Mouse (Mus musculus): ENCODE measurements around the gene Hnrnph1. TPM values are rescaled to one million over a fixed set of nuclear protein-coding genes. Genes with fewer than 3 reads are reported as not detected.
"Not testable (repeated sequence)": the region's sequence is repeated elsewhere in the genome, so short reads cannot be mapped to it uniquely, and the experiment has no call there.

Gene Hnrnph1
- polyA plus RNA-seq, 1 experiment from 2014 or later, result 255 TPM

- H3K27me3 ChIP-seq (replicated peaks), result peaks cover 15% of the 10 kb centered on the region
- H3K9ac ChIP-seq, result no peak overlapping the region
- no peak for ATAC-seq (ENCODE audit: insufficient number of reproducible peaks, low FRiP score)
- 74% methylated on average over 3 of the region's 3 CpGs for WGBS
- H3K4me1 ChIP-seq (replicated peaks), result peaks cover 3% of the 10 kb centered on the region; the same call in 1 of the 2 replicates
- no peak overlapping the region for H3K4me3 ChIP-seq
- H3K36me3 ChIP-seq, result no peaks in the 10 kb centered on the region
- H3K4me2 ChIP-seq, result no peak overlapping the region
- H3K27ac ChIP-seq (ENCODE audit: poor library complexity, severe bottlenecking), result no peak overlapping the region
- 0 out of 2 replicates have a peak, but pooled peaks cover 3% of the 10 kb centered on the region for H3K9me3 ChIP-seq (replicated peaks)
These were observed 21.9 kb upstream of the Hnrnph1 start for GRCm38 (mm10) chr11:50354851-50355250.

- WGBS, result 45% methylated on average over 1 of the region's 1 CpGs
- no peak overlapping the region for H3K27ac ChIP-seq (ENCODE audit: poor library complexity, severe bottlenecking)
These were observed 21.4 kb upstream of the Hnrnph1 start for GRCm38 (mm10) chr11:50355395-50355794.

GRCm38 (mm10) chr11:50358950-50359861, 17.6 kb upstream of the Hnrnph1 start:
- peaks cover 27% of the 10 kb centered on the region for H3K27me3 ChIP-seq (replicated peaks)
- H3K27ac ChIP-seq (ENCODE audit: poor library complexity, severe bottlenecking), result no peak overlapping the region
- peak overlapping the region; percentile 97 for H3K4me2 ChIP-seq

More at GRCm38 (mm10) chr11:50355395-50355794, 21.4 kb upstream of the Hnrnph1 start:
- Histone ChIP-seq H3K27me3 (replicated peaks) (peaks cover 16% of the 10 kb centered on the region), H3K9ac (no peak overlapping the region), H3K36me3 (no peaks in the 10 kb centered on the region), H3K4me2 (no peak overlapping the region), H3K4me1 (replicated peaks) (peaks cover 3% of the 10 kb centered on the region; the same call in 1 of the 2 replicates), H3K4me3 (no peak overlapping the region), H3K9me3 (replicated peaks) (0 out of 2 replicates have a peak, but pooled peaks cover 3% of the 10 kb centered on the region)
- ATAC-seq (ENCODE audit: insufficient number of reproducible peaks, low FRiP score), result no peak

GRCm38 (mm10) chr11:50361282-50361681, 15.5 kb upstream of the Hnrnph1 start:
- not testable (repeated sequence) for ATAC-seq (ENCODE audit: insufficient number of reproducible peaks, low FRiP score); H3K9ac ChIP-seq; H3K9me3 ChIP-seq (replicated peaks); H3K27ac ChIP-seq (ENCODE audit: poor library complexity, severe bottlenecking); H3K4me3 ChIP-seq; H3K36me3 ChIP-seq; H3K4me1 ChIP-seq (replicated peaks); H3K4me2 ChIP-seq
- H3K27me3 ChIP-seq (replicated peaks), result peaks cover 31% of the 10 kb centered on the region
- 81% methylated on average over 1 of the region's 1 CpGs for WGBS

More at GRCm38 (mm10) chr11:50358950-50359861, 17.6 kb upstream of the Hnrnph1 start:
- ATAC-seq (ENCODE audit: insufficient number of reproducible peaks, low FRiP score), result peak; percentile 49
- Histone ChIP-seq H3K9ac (peak overlapping the region; percentile 66), H3K4me1 (replicated peaks) (peaks cover 3% of the 10 kb centered on the region; the same call in 1 of the 2 replicates), H3K36me3 (no peaks in the 10 kb centered on the region), H3K4me3 (peak overlapping the region; percentile 68), H3K9me3 (replicated peaks) (0 out of 2 replicates have a peak, but pooled peaks cover 3% of the 10 kb centered on the region)
- 1% methylated on average over 74 of the region's 74 CpGs for WGBS

- peaks cover 23% of the 10 kb centered on the region for H3K27me3 ChIP-seq (replicated peaks)
- no peak overlapping the region for H3K9ac ChIP-seq
- no peak overlapping the region for H3K4me3 ChIP-seq
- no peaks in the 10 kb centered on the region for H3K9me3 ChIP-seq (replicated peaks)
- H3K4me1 ChIP-seq (replicated peaks), result no peaks in the 10 kb centered on the region
- ATAC-seq (ENCODE audit: insufficient number of reproducible peaks, low FRiP score), result no peak
- H3K36me3 ChIP-seq, result no peaks in the 10 kb centered on the region
- WGBS, result 7% methylated on average over 4 of the region's 4 CpGs
- no peak overlapping the region for H3K27ac ChIP-seq (ENCODE audit: poor library complexity, severe bottlenecking)
- H3K4me2 ChIP-seq, result no peak overlapping the region
These were observed 12.2 kb upstream of the Hnrnph1 start for GRCm38 (mm10) chr11:50364548-50364947.

- ATAC-seq (ENCODE audit: insufficient number of reproducible peaks, low FRiP score), result no peak
These were observed 11.5 kb upstream of the Hnrnph1 start for GRCm38 (mm10) chr11:50365322-50365721.

GRCm38 (mm10) chr11:50367531-50367930, 9.3 kb upstream of the Hnrnph1 start:
- 0 out of 2 replicates have a peak, but pooled peaks cover 11% of the 10 kb centered on the region for H3K27me3 ChIP-seq (replicated peaks)
- no peaks in the 10 kb centered on the region for H3K9me3 ChIP-seq (replicated peaks)
- WGBS, result 82% methylated on average over 9 of the region's 9 CpGs
- H3K4me3 ChIP-seq, result no peak overlapping the region
- no peak for ATAC-seq (ENCODE audit: insufficient number of reproducible peaks, low FRiP score)
- 0 out of 2 replicates have a peak, but pooled peaks cover 5% of the 10 kb centered on the region for H3K4me1 ChIP-seq (replicated peaks)
- no peak overlapping the region for H3K4me2 ChIP-seq
- H3K27ac ChIP-seq (ENCODE audit: poor library complexity, severe bottlenecking), result no peak overlapping the region
- no peak overlapping the region for H3K9ac ChIP-seq
- no peaks in the 10 kb centered on the region for H3K36me3 ChIP-seq

More at GRCm38 (mm10) chr11:50365322-50365721, 11.5 kb upstream of the Hnrnph1 start:
- H3K9me3 ChIP-seq (replicated peaks), result no peaks in the 10 kb centered on the region
- no peaks in the 10 kb centered on the region for H3K36me3 ChIP-seq
- H3K4me1 ChIP-seq (replicated peaks), result no peaks in the 10 kb centered on the region
- H3K4me3 ChIP-seq, result no peak overlapping the region
- no peak overlapping the region for H3K9ac ChIP-seq
- H3K27me3 ChIP-seq (replicated peaks), result peaks cover 23% of the 10 kb centered on the region
- H3K27ac ChIP-seq (ENCODE audit: poor library complexity, severe bottlenecking), result no peak overlapping the region
- no peak overlapping the region for H3K4me2 ChIP-seq

- Histone ChIP-seq H3K4me3 (no peak overlapping the region), H3K27me3 (replicated peaks) (0 out of 2 replicates have a peak, but pooled peaks cover 11% of the 10 kb centered on the region), H3K4me2 (no peak overlapping the region), H3K9ac (no peak overlapping the region), H3K27ac (ENCODE audit: poor library complexity, severe bottlenecking) (no peak overlapping the region), H3K9me3 (replicated peaks) (no peaks in the 10 kb centered on the region), H3K36me3 (no peaks in the 10 kb centered on the region), H3K4me1 (replicated peaks) (0 out of 2 replicates have a peak, but pooled peaks cover 5% of the 10 kb centered on the region)
- ATAC-seq (ENCODE audit: insufficient number of reproducible peaks, low FRiP score), result no peak
- 88% methylated on average over 5 of the region's 5 CpGs for WGBS
These were observed 7.4 kb upstream of the Hnrnph1 start for GRCm38 (mm10) chr11:50369360-50369911.

- Histone ChIP-seq H3K9me3 (replicated peaks) (no peaks in the 10 kb centered on the region), H3K4me3 (no peak overlapping the region), H3K36me3 (no peaks in the 10 kb centered on the region), H3K27ac (ENCODE audit: poor library complexity, severe bottlenecking) (no peak overlapping the region), H3K4me2 (peak overlapping the region; percentile 68), H3K27me3 (replicated peaks) (0 out of 2 replicates have a peak, but pooled peaks cover 7% of the 10 kb centered on the region), H3K9ac (no peak overlapping the region), H3K4me1 (replicated peaks) (0 out of 2 replicates have a peak, but pooled peaks cover 5% of the 10 kb centered on the region)
- 62% methylated on average over 4 of the region's 4 CpGs for WGBS
- ATAC-seq (ENCODE audit: insufficient number of reproducible peaks, low FRiP score), result no peak
These were observed 5.8 kb upstream of the Hnrnph1 start for GRCm38 (mm10) chr11:50370969-50371368.

- Histone ChIP-seq H3K4me3 (peak overlapping the region; percentile 40), H3K9ac (peak overlapping the region; percentile 63), H3K27me3 (replicated peaks) (0 out of 2 replicates have a peak, but pooled peaks cover 7% of the 10 kb centered on the region), H3K9me3 (replicated peaks) (no peaks in the 10 kb centered on the region), H3K36me3 (no peaks in the 10 kb centered on the region), H3K4me2 (peak overlapping the region; percentile 68), H3K27ac (ENCODE audit: poor library complexity, severe bottlenecking) (no peak overlapping the region), H3K4me1 (replicated peaks) (peaks cover 9% of the 10 kb centered on the region)
- WGBS, result 1% methylated on average over 18 of the region's 18 CpGs
- no peak for ATAC-seq (ENCODE audit: insufficient number of reproducible peaks, low FRiP score)
These were observed 5.4 kb upstream of the Hnrnph1 start for GRCm38 (mm10) chr11:50371399-50371841.

- peak overlapping the region; percentile 68 for H3K4me2 ChIP-seq
- H3K4me1 ChIP-seq (replicated peaks), result peaks cover 10% of the 10 kb centered on the region
- no peak for ATAC-seq (ENCODE audit: insufficient number of reproducible peaks, low FRiP score)
- 0 out of 2 replicates have a peak, but pooled peaks cover 3% of the 10 kb centered on the region for H3K27me3 ChIP-seq (replicated peaks)
- H3K36me3 ChIP-seq, result no peaks in the 10 kb centered on the region
- no peaks in the 10 kb centered on the region for H3K9me3 ChIP-seq (replicated peaks)
- H3K4me3 ChIP-seq, result no peak overlapping the region
- H3K9ac ChIP-seq, result no peak overlapping the region
- H3K27ac ChIP-seq (ENCODE audit: poor library complexity, severe bottlenecking), result no peak overlapping the region
- 100% methylated on average over 1 of the region's 1 CpGs for WGBS
These were observed 4.9 kb upstream of the Hnrnph1 start for GRCm38 (mm10) chr11:50371911-50372310.

Data from heart, embryonic 12.5 days (tissue).